Mouse (Mus musculus): ENCODE results near the gene Gmnn.

GRCm38 (mm10) chr13:24709656-24710396, 51.9 kb downstream of the Gmnn start:
- TF ChIP-seq GABPA (IDR thresholded peaks at IDR 0.05; ENCODE audit: low read depth, low read length) (no peak), CTCF (IDR thresholded peaks at IDR 0.05 in 2 of 3, conservative IDR thresholded peaks at IDR 0.05 in 1 of 3; ENCODE audit: control insufficient read depth in 1 of 3, insufficient read depth in 1 of 3, low read depth in 2 of 3, low read length in 3 of 3, poor library complexity in 1 of 3, severe bottlenecking in 1 of 3) (no peak), POLR2A (IDR thresholded peaks at IDR 0.05; ENCODE audit: control insufficient read depth in 1 of 2, insufficient read depth in 1 of 2, low read depth in 1 of 2, low read length in 2 of 2, poor library complexity in 1 of 2) (no peak), MAZ (IDR thresholded peaks at IDR 0.05; ENCODE audit: low read depth, low read length) (no peak)
